Mouse (Mus musculus) brain, embryonic 14.5 days (tissue): ENCODE measurements at regions not wholly inside any gene's neighbourhood (a gene's known extent, or its start where the extent isn't known, plus 50 kb on each side); places are given as distances from the start of the nearest gene placed in this dataset.

ENCODE experiments used
- CTCF ChIP-seq: fragments of 200-500 bp; IDR thresholded peaks from 2 replicates; pipeline ENCODE4 v1.5.1; 2012; ENCODE audit warnings: inconsistent platforms, mild to moderate bottlenecking, moderate library complexity, borderline replicate concordance; ENCODE audit not compliant: insufficient read depth, insufficient read length; ENCODE audit errors: extremely low read depth
- POLR2A ChIP-seq: fragments of 200-500 bp; IDR thresholded peaks from 2 replicates; pipeline ENCODE4 v1.6.1; 2012; ENCODE audit warnings: mild to moderate bottlenecking, inconsistent platforms, borderline replicate concordance; ENCODE audit not compliant: poor library complexity, insufficient read depth, insufficient read length, severe bottlenecking; ENCODE audit errors: extremely low read depth

DNA sequence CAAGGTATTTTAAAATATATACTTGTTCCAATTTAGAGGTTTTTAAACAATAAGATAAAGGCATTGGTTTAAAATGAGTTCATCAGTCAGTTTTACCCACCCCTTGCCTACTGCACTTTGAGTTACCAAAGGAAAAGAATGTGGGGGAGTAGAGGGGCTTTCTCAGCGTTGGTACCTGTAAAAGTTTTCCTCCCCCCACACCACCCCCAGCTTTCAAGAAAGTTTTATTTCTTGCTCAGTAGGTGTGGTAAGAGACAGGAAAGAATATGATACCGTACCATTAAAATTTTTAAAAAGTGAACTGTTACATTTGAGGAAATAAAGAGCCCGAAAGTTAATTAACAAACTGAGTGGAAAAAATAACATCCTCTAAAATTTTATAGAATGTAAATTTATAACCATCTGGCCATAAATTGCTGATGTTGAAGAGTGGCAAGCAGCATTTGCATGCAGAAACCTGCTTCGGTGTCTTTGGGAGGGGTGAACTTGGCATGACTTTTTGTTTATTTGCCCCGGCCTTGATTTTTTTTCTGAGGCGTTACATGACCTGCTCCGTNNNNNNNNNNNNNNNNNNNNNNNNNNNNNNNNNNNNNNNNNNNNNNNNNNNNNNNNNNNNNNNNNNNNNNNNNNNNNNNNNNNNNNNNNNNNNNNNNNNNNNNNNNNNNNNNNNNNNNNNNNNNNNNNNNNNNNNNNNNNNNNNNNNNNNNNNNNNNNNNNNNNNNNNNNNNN, 346.1 kb downstream of the Tfec start:
- TF ChIP-seq CTCF (no peak), POLR2A (no peak)
